Mouse (Mus musculus): ENCODE results near the gene Sln. TPM values are rescaled to one million over a fixed set of nuclear protein-coding genes. Genes with fewer than 3 reads are reported as not detected.

The Sln gene
- polyA plus RNA-seq, 1 experiment from 2014 or later = 13.7 TPM

Other genes starting within 250 kb of the Sln start
- gene Acat1, start 239.8 kb upstream of the Sln start, polyA plus RNA-seq (2016; fragmentation: Nextera tagmentation; extraction: Ambion mirVana) = 185 and 195 TPM in 2 replicates
- gene Cul5, start 180.2 kb upstream of the Sln start, polyA plus RNA-seq (2016; fragmentation: Nextera tagmentation; extraction: Ambion mirVana) = 34.2 TPM in 2 replicates
- 0.22 and 0.46 TPM in 2 replicates for gene Rab39, start 143.9 kb upstream of the Sln start, polyA plus RNA-seq (2016; fragmentation: Nextera tagmentation; extraction: Ambion mirVana)
- gene Slc35f2, start 78.6 kb upstream of the Sln start, polyA plus RNA-seq (2016; fragmentation: Nextera tagmentation; extraction: Ambion mirVana) = 0.63 and 0.74 TPM in 2 replicates
- gene Elmod1, start 125.1 kb downstream of the Sln start, polyA plus RNA-seq (2016; fragmentation: Nextera tagmentation; extraction: Ambion mirVana) = not detected in 2 replicates
- 0.13 TPM in 1 of 2 replicates, not detected in the other for gene Tnfaip8l3, start 218.2 kb downstream of the Sln start, polyA plus RNA-seq (2016; fragmentation: Nextera tagmentation; extraction: Ambion mirVana)

All from heart, embryonic 12.5 days (tissue).